Mouse (Mus musculus): ENCODE measurements around the gene Bhlhe40.

- TF ChIP-seq POLR2A (IDR thresholded peaks at IDR 0.05; ENCODE audit: borderline replicate concordance, low read depth, low read length) (no peak), CTCF (IDR thresholded peaks at IDR 0.05; ENCODE audit: low read depth, low read length) (no peak)
Observed at GRCm38 (mm10) chr6:108655861-108656260, 4.6 kb upstream of the Bhlhe40 start.

All from bone marrow macrophage, adult 2 months (primary cell).